Mouse (Mus musculus): ENCODE data around the gene Mbtps2. TPM values are rescaled to one million over a fixed set of nuclear protein-coding genes. Genes with fewer than 3 reads are reported as not detected.

Mbtps2 gene
- polyA plus RNA-seq, 1 experiment from 2014 or later: 8.5 TPM

DNA sequence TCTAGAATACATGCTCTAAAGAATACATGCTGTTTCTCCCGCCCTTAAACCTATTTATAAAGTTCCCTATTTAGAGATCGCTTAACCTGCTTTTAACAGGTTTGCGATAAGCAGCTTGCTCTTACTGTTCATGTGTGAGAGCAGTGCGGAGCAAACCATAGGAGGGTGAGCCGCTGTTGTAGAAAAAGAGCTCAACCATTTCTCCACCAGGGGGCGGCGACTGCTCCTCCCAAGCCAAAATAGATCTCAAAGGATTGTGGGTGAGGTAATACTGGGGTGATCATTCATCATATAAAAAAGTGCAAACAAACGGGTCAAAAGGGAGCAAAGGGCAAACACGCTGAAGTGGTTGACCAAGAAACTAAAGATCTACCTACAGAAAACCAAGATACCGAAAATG is 34.7 kb downstream of the Mbtps2 start:
- WGBS: 76% methylated on average over 10 of the region's 10 CpGs
- no peak overlapping the region for H3K27ac ChIP-seq (ENCODE audit: low read depth, low read length)
- no peak for ATAC-seq

DNA sequence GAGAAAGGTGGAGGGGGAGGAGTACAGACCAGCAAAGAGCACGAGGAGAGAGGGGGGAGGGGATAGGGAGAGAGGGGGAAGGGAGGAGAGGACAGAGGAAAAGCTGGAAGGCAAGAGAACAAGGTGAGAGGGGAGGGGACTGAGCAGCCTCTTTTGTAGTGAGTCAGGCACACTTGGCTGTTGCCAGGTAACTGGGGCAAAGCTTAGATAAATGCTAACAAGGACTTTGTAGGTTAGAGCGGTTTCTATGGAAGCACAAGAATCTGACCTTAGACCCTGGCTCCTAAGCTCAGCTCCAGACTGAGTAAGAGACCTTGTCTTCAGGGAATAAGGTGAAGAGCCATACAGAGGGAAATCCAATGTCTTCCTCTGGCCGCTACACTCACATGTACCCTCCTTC is 51.4 kb downstream of the Mbtps2 start:
- Histone ChIP-seq H3K9me3 (ENCODE audit: control insufficient read depth) (no peaks in the 10 kb centered on the region), H3K27ac (ENCODE audit: low read depth, low read length) (no peak overlapping the region), H3K4me1 (replicated peaks; ENCODE audit: control insufficient read depth, insufficient read depth, low read length) (no peaks in the 10 kb centered on the region), H3K4me3 (ENCODE audit: low read depth, low read length) (no peak overlapping the region), H3K27me3 (replicated peaks; ENCODE audit: control insufficient read depth, insufficient read depth, low read length) (no peaks in the 10 kb centered on the region), H3K4me2 (replicated peaks; ENCODE audit: low read depth) (no peak overlapping the region), H3K36me3 (ENCODE audit: control insufficient read depth, insufficient read depth) (no peaks in the 10 kb centered on the region), H3K9ac (ENCODE audit: low read depth, low read length) (no peak overlapping the region)
- TF ChIP-seq CTCF (IDR thresholded peaks at IDR 0.05; ENCODE audit: low read depth): no peak
- 45% methylated on average over 3 of the region's 3 CpGs for WGBS
- peak; percentile 89 for ATAC-seq

More for the DNA sequence above, 34.7 kb downstream of the Mbtps2 start:
- no peak overlapping the region for H3K4me3 ChIP-seq (ENCODE audit: low read depth, low read length)
- H3K4me1 ChIP-seq (replicated peaks; ENCODE audit: control insufficient read depth, insufficient read depth, low read length): no peaks in the 10 kb centered on the region
- H3K27me3 ChIP-seq (replicated peaks; ENCODE audit: control insufficient read depth, insufficient read depth, low read length): no peaks in the 10 kb centered on the region
- no peak overlapping the region for H3K9ac ChIP-seq (ENCODE audit: low read depth, low read length)
- H3K36me3 ChIP-seq (ENCODE audit: control insufficient read depth, insufficient read depth): no peaks in the 10 kb centered on the region; the same call in 1 of the 2 replicates
- H3K4me2 ChIP-seq (replicated peaks; ENCODE audit: low read depth): no peak overlapping the region
- H3K9me3 ChIP-seq (ENCODE audit: control insufficient read depth): no peaks in the 10 kb centered on the region
- TF ChIP-seq CTCF (IDR thresholded peaks at IDR 0.05; ENCODE audit: low read depth): peak; percentile 57

DNA sequence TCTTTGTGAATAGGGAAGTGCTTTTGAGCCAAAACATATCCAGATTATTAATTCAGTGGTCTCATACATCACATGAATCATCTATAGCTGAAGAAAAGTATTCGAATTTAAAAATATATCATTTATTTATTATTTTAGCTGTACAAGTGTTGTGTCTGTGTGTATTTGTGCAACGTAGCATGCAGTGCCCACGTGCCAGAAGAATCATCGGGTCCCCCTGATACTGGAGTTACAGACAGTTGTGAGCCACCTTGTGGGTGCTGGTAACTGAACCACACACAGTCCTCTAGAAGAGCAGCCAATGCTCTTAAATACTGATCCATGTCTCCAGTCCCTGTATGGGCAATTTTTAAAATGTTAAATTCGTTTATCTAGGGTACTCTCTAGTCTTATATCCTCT is 92.1 kb downstream of the Mbtps2 start:
- no peak for TF ChIP-seq CTCF (IDR thresholded peaks at IDR 0.05; ENCODE audit: low read depth)
- 55% methylated on average over 5 of the region's 5 CpGs for WGBS
- Histone ChIP-seq H3K9ac (ENCODE audit: low read depth, low read length) (no peak overlapping the region), H3K4me3 (ENCODE audit: low read depth, low read length) (no peak overlapping the region), H3K4me1 (replicated peaks; ENCODE audit: control insufficient read depth, insufficient read depth, low read length) (no peaks in the 10 kb centered on the region), H3K9me3 (ENCODE audit: control insufficient read depth) (no peaks in the 10 kb centered on the region), H3K4me2 (replicated peaks; ENCODE audit: low read depth) (no peak overlapping the region), H3K27me3 (replicated peaks; ENCODE audit: control insufficient read depth, insufficient read depth, low read length) (no peaks in the 10 kb centered on the region), H3K36me3 (ENCODE audit: control insufficient read depth, insufficient read depth) (no peaks in the 10 kb centered on the region), H3K27ac (ENCODE audit: low read depth, low read length) (no peak overlapping the region)
- no peak for ATAC-seq

DNA sequence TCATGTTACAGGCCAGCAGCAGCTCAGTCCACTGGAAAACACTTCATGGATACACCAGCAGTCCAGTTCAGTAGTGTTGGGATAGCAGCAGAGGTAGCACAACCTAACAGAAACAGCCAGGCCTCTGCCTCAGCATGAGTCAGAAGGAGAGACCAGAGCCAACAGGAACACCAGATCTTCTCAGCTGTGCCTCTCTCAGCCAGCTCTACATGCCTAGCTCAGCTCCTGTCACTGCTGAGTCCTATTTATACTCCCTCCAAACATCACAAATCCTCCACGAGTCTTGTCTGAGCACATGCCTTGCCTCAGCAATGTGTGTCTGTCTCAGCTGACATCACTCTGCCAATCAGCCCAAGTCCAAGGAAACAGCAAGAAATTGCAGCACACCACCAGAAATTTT is 94.0 kb downstream of the Mbtps2 start:
- Histone ChIP-seq H3K27ac (ENCODE audit: low read depth, low read length) (no peak overlapping the region), H3K9me3 (ENCODE audit: control insufficient read depth) (no peaks in the 10 kb centered on the region), H3K4me2 (replicated peaks; ENCODE audit: low read depth) (no peak overlapping the region), H3K9ac (ENCODE audit: low read depth, low read length) (no peak overlapping the region), H3K36me3 (ENCODE audit: control insufficient read depth, insufficient read depth) (no peaks in the 10 kb centered on the region), H3K4me1 (replicated peaks; ENCODE audit: control insufficient read depth, insufficient read depth, low read length) (no peaks in the 10 kb centered on the region), H3K4me3 (ENCODE audit: low read depth, low read length) (no peak overlapping the region), H3K27me3 (replicated peaks; ENCODE audit: control insufficient read depth, insufficient read depth, low read length) (no peaks in the 10 kb centered on the region)
- no peak for ATAC-seq
- TF ChIP-seq CTCF (IDR thresholded peaks at IDR 0.05; ENCODE audit: low read depth): no peak
- 44% methylated on average over 1 of the region's 1 CpGs for WGBS

GRCm38 (mm10) chrX:157501871-157502270 is 96.6 kb downstream of the Mbtps2 start:
- Histone ChIP-seq H3K9ac (ENCODE audit: low read depth, low read length) (no peak overlapping the region), H3K9me3 (ENCODE audit: control insufficient read depth) (no peaks in the 10 kb centered on the region), H3K4me3 (ENCODE audit: low read depth, low read length) (no peak overlapping the region), H3K4me2 (replicated peaks; ENCODE audit: low read depth) (no peak overlapping the region), H3K27ac (ENCODE audit: low read depth, low read length) (no peak overlapping the region), H3K27me3 (replicated peaks; ENCODE audit: control insufficient read depth, insufficient read depth, low read length) (no peaks in the 10 kb centered on the region), H3K36me3 (ENCODE audit: control insufficient read depth, insufficient read depth) (no peaks in the 10 kb centered on the region), H3K4me1 (replicated peaks; ENCODE audit: control insufficient read depth, insufficient read depth, low read length) (no peaks in the 10 kb centered on the region)
- no peak for TF ChIP-seq CTCF (IDR thresholded peaks at IDR 0.05; ENCODE audit: low read depth)
- 73% methylated on average over 2 of the region's 2 CpGs for WGBS
- no peak for ATAC-seq

DNA sequence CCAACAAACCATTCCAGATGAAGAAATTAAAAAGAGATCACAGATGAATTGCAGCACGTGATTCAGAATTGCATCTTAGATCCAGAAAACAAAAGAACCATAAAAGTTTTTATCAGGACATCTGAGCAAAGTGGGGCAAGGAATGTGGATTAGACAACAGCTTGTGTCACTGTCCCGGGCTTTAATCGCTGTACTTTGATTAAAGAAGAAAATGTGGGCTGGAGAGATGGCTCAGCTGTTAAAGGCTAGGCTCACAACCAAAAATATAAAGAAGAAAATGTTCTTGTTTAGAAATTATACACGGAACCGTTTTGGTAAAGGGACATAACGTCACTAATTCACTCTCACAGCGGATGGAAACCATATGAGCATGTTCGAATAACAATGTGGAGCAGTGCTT is 98.5 kb downstream of the Mbtps2 start:
- no peak for ATAC-seq
- TF ChIP-seq CTCF (IDR thresholded peaks at IDR 0.05; ENCODE audit: low read depth): no peak
- no peaks in the 10 kb centered on the region for H3K27me3 ChIP-seq (replicated peaks; ENCODE audit: control insufficient read depth, insufficient read depth, low read length)
- H3K9ac ChIP-seq (ENCODE audit: low read depth, low read length): no peak overlapping the region
- no peaks in the 10 kb centered on the region for H3K9me3 ChIP-seq (ENCODE audit: control insufficient read depth)
- H3K36me3 ChIP-seq (ENCODE audit: control insufficient read depth, insufficient read depth): no peaks in the 10 kb centered on the region
- H3K4me1 ChIP-seq (replicated peaks; ENCODE audit: control insufficient read depth, insufficient read depth, low read length): no peaks in the 10 kb centered on the region
- H3K27ac ChIP-seq (ENCODE audit: low read depth, low read length): no peak overlapping the region
- WGBS: 77% methylated on average over 8 of the region's 8 CpGs
- no peak overlapping the region for H3K4me2 ChIP-seq (replicated peaks; ENCODE audit: low read depth)
- H3K4me3 ChIP-seq (ENCODE audit: low read depth, low read length): no peak overlapping the region

DNA sequence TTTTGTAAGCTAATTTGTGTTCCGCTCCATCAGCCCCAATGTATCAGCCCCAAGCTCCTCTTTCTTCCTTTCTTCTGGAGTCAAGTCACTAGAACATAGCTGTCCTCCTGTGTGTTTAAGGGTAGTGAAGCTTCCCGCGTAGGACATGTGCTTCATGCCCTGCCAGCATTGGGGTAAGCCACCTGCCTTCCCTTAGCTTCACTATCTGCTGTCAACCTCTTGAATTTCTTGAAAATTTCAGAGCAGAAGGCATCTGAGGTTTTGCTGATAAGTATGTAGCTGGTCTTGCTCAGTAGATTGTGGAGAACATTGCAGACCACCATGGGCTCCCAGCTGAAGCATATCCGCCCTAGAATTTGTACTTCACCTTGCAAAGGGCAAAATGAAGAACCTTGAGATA is 105.4 kb downstream of the Mbtps2 start:
- 0 out of 2 replicates have a peak, but pooled peaks cover 3% of the 10 kb centered on the region for H3K4me1 ChIP-seq (replicated peaks; ENCODE audit: control insufficient read depth, insufficient read depth, low read length)
- no peak for ATAC-seq
- H3K27me3 ChIP-seq (replicated peaks; ENCODE audit: control insufficient read depth, insufficient read depth, low read length): no peaks in the 10 kb centered on the region

More for the DNA sequence above, 105.4 kb downstream of the Mbtps2 start:
- H3K9ac ChIP-seq (ENCODE audit: low read depth, low read length): no peak overlapping the region
- no peak overlapping the region for H3K27ac ChIP-seq (ENCODE audit: low read depth, low read length)
- no peaks in the 10 kb centered on the region for H3K9me3 ChIP-seq (ENCODE audit: control insufficient read depth)
- no peak for TF ChIP-seq CTCF (IDR thresholded peaks at IDR 0.05; ENCODE audit: low read depth)
- no peaks in the 10 kb centered on the region for H3K36me3 ChIP-seq (ENCODE audit: control insufficient read depth, insufficient read depth)
- no peak overlapping the region for H3K4me2 ChIP-seq (replicated peaks; ENCODE audit: low read depth)
- WGBS: 96% methylated on average over 4 of the region's 4 CpGs
- no peak overlapping the region for H3K4me3 ChIP-seq (ENCODE audit: low read depth, low read length)

All from intestine, postnatal 0 days (tissue).